Mouse (Mus musculus) hindbrain, postnatal 0 days (tissue): ENCODE data around the gene Fgfr3. TPM values are rescaled to one million over a fixed set of nuclear protein-coding genes. Genes with fewer than 3 reads are reported as not detected.
A peak's percentile ranks its signal among the peaks of the same experiment; 100 is the strongest.

Experiments
- ATAC-seq: fragments of 200-750 bp; cut with Nextera tagmentation; 2 replicates; pipeline ENCODE4 v1.8.0; 2017; ENCODE audit warnings: mild to moderate bottlenecking, moderate TSS enrichment, moderate library complexity
- DNase-seq: peaks from one replicate; pipeline ENCODE4 v3.0.0-alpha.2; 2015; ENCODE audit warnings: low spot score
- H3K27ac ChIP-seq: fragments of 300-500 bp; sonication (generic); 2 replicates; pipeline ENCODE4 v1.5.1; 2014; ENCODE audit warnings: mild to moderate bottlenecking
- H3K27me3 ChIP-seq: fragments of 300-500 bp; sonication (generic); 2 replicates; pipeline ENCODE4 v1.6.1; 2014; ENCODE audit warnings: low read length, mixed read lengths; ENCODE audit not compliant: insufficient read depth
- H3K36me3 ChIP-seq: fragments of 300-500 bp; sonication (generic); 2 replicates; pipeline ENCODE4 v1.6.1; 2014; ENCODE audit warnings: low read length, mixed read lengths; ENCODE audit not compliant: insufficient read depth
- H3K4me1 ChIP-seq: fragments of 300-500 bp; sonication (generic); 2 replicates; pipeline ENCODE4 v1.6.1; 2014; ENCODE audit warnings: antibody characterized with exemption, low read length, mixed read lengths; ENCODE audit not compliant: insufficient read depth
- H3K4me2 ChIP-seq: fragments of 300-500 bp; sonication (generic); 2 replicates; pipeline ENCODE4 v1.6.1; 2014; ENCODE audit warnings: low read depth, mild to moderate bottlenecking, low read length, moderate library complexity, mixed read lengths
- H3K4me3 ChIP-seq: fragments of 300-500 bp; sonication (generic); 2 replicates; pipeline ENCODE4 v1.5.1; 2014; ENCODE audit warnings: low read length
- H3K9ac ChIP-seq: fragments of 300-500 bp; sonication (generic); replicated peaks from 2 replicates; pipeline ENCODE4 v1.6.1; 2014; ENCODE audit warnings: mild to moderate bottlenecking, low read length, moderate library complexity, mixed read lengths
- H3K9me3 ChIP-seq: fragments of 300-500 bp; sonication (generic); 2 replicates; pipeline ENCODE4 v1.6.1; 2016; ENCODE audit warnings: low read length, mixed read lengths
- CTCF ChIP-seq: IDR thresholded peaks from 2 replicates; pipeline ENCODE4 v1.5.1; 2016; ENCODE audit warnings: antibody characterized with exemption, control low read depth, low read depth
- WGBS: fragments of 180-500 bp; shearing (Covaris S2); extraction: QIAGEN DNeasy Blood & Tissue Kit; methylation state at CpG from one replicate; pipeline ENCODE4 v1.1.7; 2014; 5-methylcytosine and 5-hydroxymethylcytosine counted together
- polyA plus RNA-seq: library from polyadenylated mRNA; unstranded; fragments of >200 nt; fragmentation: Nextera tagmentation; extraction: Ambion mirVana; gene quantifications from 2 replicates; pipeline ENCODE4 v1.2.1, GENCODE M21; 2015
- total RNA-seq: library from RNA; depleted of rRNA; stranded (reverse); fragments of >200 nt; gene quantifications from 2 replicates; pipeline ENCODE4 v1.2.3, GENCODE M21; 2014

The Fgfr3 gene
- total and polyA plus RNA-seq, 2 experiments from 2014 or later: 43.5 to 148 TPM

DNA sequence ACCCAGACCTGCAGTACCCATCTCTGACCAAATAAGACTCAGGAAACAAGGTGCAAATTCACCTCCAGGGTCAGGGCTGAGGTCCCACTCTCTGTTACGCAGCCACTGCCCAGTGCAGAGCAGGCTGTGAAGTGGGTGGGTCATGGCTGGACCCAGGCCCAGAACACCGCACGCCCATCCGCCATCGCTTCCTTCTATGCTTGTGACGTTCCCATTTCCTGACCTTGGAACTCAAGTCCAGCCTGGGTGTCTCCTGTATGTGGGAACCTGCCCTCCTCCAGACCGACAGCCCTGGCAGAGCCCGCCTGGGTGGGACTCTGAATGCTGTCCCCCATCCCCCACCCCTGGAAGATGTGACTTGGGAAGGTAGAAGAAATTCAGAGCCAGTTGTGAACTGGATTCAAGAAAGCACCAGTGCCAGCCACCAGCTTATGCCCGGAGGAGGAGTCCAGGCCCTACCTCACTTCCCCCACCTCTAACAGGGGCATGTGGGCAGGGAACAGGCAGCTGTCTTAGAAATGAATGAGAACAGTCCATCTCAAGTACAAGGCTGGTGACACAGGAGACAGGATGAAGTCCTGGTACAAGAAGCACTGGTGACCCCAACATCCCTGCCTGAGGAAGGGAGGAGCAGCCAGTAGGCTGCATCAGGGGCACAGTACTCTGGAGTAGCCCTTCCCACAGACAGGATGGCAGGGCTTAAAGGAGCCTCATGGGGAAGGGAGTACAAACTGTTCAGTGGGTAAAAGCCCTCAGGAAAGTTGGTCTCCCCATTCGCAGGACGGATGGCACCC, 31.4 kb upstream of the Fgfr3 start:
- H3K9ac ChIP-seq: no peak overlapping the region
- peaks cover 13% of the 10 kb centered on the region for H3K4me1 ChIP-seq
- H3K36me3 ChIP-seq: no peaks in the 10 kb centered on the region
- TF ChIP-seq CTCF: no peak
- no peak overlapping the region for H3K4me3 ChIP-seq
- DNase-seq: peak; percentile 27
- peak; percentile 16; the same call in 1 of the 2 replicates for ATAC-seq
- WGBS: 42% methylated on average over 11 of the region's 11 CpGs
- H3K27ac ChIP-seq: peak overlapping the region; percentile 62
- H3K27me3 ChIP-seq: peaks cover 9% of the 10 kb centered on the region
- H3K9me3 ChIP-seq: no peaks in the 10 kb centered on the region
- 0 out of 2 replicates have a peak overlapping the region, but pooled peaks have one; percentile 20 for H3K4me2 ChIP-seq

DNA sequence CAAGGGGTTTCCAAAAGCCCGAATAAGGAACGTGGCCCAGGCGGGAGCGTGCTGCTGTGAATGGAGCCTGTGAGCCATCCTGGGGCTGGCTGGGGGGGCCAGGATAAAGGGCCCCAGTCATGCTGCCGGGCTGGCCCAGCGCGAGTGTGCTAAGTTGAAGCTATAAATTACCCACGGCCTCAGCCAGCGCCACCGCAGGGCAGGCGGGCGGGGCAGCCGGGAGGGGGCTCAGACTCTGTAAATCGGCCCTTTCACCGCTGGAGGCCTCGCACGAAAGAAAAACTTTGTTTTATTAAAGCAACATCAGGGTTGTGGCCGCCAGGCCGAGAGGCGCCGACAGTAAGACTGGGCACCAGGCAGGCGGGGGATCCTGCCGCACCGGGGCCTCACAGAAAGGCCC, 29.1 kb upstream of the Fgfr3 start:
- Histone ChIP-seq H3K36me3 (no peaks in the 10 kb centered on the region), H3K9me3 (no peaks in the 10 kb centered on the region), H3K27ac (peak overlapping the region; percentile 56; the same call in 1 of the 2 replicates), H3K27me3 (peaks cover 12% of the 10 kb centered on the region), H3K4me3 (no peak overlapping the region), H3K4me2 (0 out of 2 replicates have a peak overlapping the region, but pooled peaks have one; percentile 9), H3K9ac (no peak overlapping the region), H3K4me1 (peaks cover 19% of the 10 kb centered on the region)
- no peak for ATAC-seq
- WGBS: 8% methylated on average over 24 of the region's 24 CpGs
- peak; percentile 67 for DNase-seq
- no peak for TF ChIP-seq CTCF

DNA sequence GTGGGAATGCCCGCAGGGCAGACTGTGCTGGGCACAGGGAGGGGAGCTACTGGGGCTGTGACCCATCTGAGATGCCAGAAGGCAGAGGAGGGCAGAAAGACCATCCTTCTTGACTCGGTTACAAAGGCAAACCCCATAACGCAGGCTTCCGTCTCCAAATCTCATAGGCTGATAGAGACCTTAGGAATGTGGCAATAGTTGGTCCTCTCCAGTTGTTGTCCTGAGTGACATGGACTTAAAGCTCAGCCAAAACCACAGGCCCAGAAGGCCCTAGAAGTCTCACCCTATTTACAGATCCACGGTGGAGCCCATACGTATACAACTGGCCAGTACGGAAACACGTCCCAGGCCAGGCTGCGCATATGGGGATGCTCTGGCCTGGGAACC, 27.0 kb upstream of the Fgfr3 start:
- DNase-seq: no peak
- H3K4me3 ChIP-seq: no peak overlapping the region
- no peak for ATAC-seq
- no peaks in the 10 kb centered on the region for H3K36me3 ChIP-seq
- H3K27me3 ChIP-seq: peaks cover 12% of the 10 kb centered on the region
- H3K27ac ChIP-seq: no peak overlapping the region
- H3K9ac ChIP-seq: no peak overlapping the region
- WGBS: 56% methylated on average over 9 of the region's 9 CpGs
- no peaks in the 10 kb centered on the region for H3K9me3 ChIP-seq
- H3K4me2 ChIP-seq: no peak overlapping the region
- no peak for TF ChIP-seq CTCF
- peaks cover 20% of the 10 kb centered on the region; the same call in 1 of the 2 replicates for H3K4me1 ChIP-seq

DNA sequence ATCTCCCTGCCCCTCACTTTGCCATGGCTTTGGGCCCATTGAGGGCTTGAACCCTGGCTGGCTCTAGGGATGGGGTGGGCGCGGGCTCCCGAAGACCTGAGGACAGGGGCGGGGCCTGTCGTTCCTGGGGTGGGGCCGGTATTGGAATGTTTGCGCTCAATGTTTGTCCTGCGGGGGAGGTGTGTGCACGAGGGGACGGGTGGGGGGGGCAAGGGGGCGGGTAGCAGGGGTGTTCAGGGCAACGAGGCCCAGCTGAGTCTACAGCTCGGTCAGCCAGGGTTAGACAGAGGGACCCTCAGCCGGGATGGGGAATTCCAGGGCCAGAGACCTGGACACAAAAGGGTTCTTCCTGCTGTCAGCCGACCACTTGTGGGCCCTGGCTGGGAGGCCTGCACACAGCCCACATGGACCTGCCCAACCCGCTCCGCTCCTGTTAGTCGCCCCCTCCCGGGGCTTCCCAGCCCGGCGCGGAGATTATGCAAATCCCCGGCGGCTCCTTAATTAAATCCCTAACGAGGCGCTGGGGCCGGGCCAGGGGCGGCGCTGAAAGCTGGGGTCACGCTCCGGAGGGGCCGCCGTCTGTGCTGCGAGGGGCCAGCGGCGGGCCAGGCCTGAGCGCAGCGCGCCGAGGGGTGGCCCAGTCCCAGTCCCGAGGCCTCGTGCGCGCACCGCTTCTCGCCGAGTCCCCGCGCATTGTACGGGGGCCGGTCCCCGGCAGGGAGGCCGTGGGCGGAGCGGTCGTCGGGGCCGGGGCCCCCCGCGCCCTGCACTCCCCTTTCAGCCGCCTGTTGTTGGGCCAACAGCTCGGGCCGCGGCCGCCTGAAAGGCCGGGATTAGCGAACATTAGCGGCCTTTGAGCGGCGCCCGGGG, 26.4 kb upstream of the Fgfr3 start:
- no peaks in the 10 kb centered on the region for H3K9me3 ChIP-seq
- peak; percentile 71 for DNase-seq
- peaks cover 15% of the 10 kb centered on the region; the same call in 1 of the 2 replicates for H3K4me1 ChIP-seq
- ATAC-seq: peak; percentile 59
- H3K27ac ChIP-seq: peak overlapping the region; percentile 28; the same call in 1 of the 2 replicates
- H3K9ac ChIP-seq: peak overlapping the region; percentile 39
- no peaks in the 10 kb centered on the region for H3K36me3 ChIP-seq
- H3K4me3 ChIP-seq: peak overlapping the region; percentile 33
- no peak for TF ChIP-seq CTCF
- WGBS: 1% methylated on average over 68 of the region's 71 CpGs
- peak overlapping the region; percentile 50 for H3K4me2 ChIP-seq
- peaks cover 12% of the 10 kb centered on the region for H3K27me3 ChIP-seq

DNA sequence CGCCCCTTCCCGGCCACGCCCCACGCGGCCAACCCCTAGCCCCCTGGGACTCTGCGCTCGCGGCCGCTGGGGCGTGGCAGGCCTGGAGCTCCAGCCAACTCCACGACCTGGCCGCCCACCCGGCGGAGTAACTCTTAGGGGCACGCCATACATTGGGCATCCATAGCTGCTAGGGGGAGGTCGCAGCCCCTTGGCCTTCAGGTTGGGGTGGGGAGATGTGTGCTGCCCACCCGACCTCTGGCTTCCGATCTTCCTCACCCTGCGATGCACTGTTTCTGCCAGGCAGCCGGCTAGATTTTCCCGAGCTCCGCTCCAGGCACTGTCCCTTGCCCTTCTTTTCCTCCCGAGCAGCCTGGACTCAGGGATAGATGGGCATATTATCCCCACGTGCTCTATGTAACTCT, 25.8 kb upstream of the Fgfr3 start:
- Histone ChIP-seq H3K27me3 (peaks cover 12% of the 10 kb centered on the region), H3K4me2 (peak overlapping the region; percentile 50), H3K27ac (peak overlapping the region; percentile 28; the same call in 1 of the 2 replicates), H3K9ac (peak overlapping the region; percentile 39), H3K4me3 (peak overlapping the region; percentile 33), H3K4me1 (peaks cover 17% of the 10 kb centered on the region; the same call in 1 of the 2 replicates), H3K36me3 (no peaks in the 10 kb centered on the region), H3K9me3 (no peaks in the 10 kb centered on the region)
- DNase-seq: no peak
- TF ChIP-seq CTCF: no peak
- ATAC-seq: no peak
- 4% methylated on average over 24 of the region's 24 CpGs for WGBS

DNA sequence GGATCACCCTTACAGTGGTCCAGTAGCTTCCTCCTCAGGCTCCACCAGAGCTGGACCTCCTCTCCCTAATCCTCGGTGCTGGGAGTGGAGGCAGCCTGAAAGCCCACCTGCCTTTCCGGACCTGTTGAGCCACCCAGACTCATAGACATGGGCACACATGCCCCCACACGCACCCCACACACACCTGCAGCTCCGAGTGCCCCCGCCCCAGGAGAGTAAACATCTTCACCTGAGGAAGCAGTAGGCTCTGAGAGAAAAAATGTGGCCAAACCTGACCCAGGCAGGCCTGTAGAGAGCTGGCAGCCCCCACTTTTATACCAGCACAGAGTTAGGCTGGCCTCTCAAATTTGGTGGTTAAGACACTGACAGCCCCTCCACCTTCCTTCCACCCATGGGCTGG, 25.0 kb upstream of the Fgfr3 start:
- H3K9me3 ChIP-seq: no peaks in the 10 kb centered on the region
- no peaks in the 10 kb centered on the region for H3K36me3 ChIP-seq
- H3K4me2 ChIP-seq: no peak overlapping the region
- no peak overlapping the region for H3K4me3 ChIP-seq
- no peak for TF ChIP-seq CTCF
- 67% methylated on average over 5 of the region's 5 CpGs for WGBS
- H3K27me3 ChIP-seq: peaks cover 12% of the 10 kb centered on the region
- H3K27ac ChIP-seq: no peak overlapping the region
- no peak for DNase-seq
- H3K4me1 ChIP-seq: peaks cover 17% of the 10 kb centered on the region; the same call in 1 of the 2 replicates
- no peak overlapping the region for H3K9ac ChIP-seq
- no peak for ATAC-seq
